Mouse (Mus musculus): ENCODE results near the gene Il31ra. TPM values are rescaled to one million over a fixed set of nuclear protein-coding genes. Genes with fewer than 3 reads are reported as not detected.

The Il31ra gene
- polyA plus RNA-seq, 1 experiment from 2014 or later = 0.10 TPM

GRCm38 (mm10) chr13:112494590-112494989 is 99.6 kb downstream of the Il31ra start:
- no peak overlapping the region for H3K9ac ChIP-seq (ENCODE audit: low read depth, low read length)
- 91% methylated on average over 12 of the region's 12 CpGs for WGBS
- no peak for DNase-seq (ENCODE audit: low spot score)
- H3K36me3 ChIP-seq (ENCODE audit: control insufficient read depth, insufficient read depth, low read length) = peaks cover 88% of the 10 kb centered on the region
- H3K4me1 ChIP-seq (ENCODE audit: control insufficient read depth, insufficient read depth, low read length) = no peaks in the 10 kb centered on the region
- no peaks in the 10 kb centered on the region for H3K27me3 ChIP-seq (replicated peaks; ENCODE audit: control insufficient read depth, insufficient read depth, low read length)
- H3K27ac ChIP-seq (replicated peaks; ENCODE audit: low read depth, low read length) = no peak overlapping the region
- no peak overlapping the region for H3K4me2 ChIP-seq (ENCODE audit: low read depth, low read length)
- no peak overlapping the region for H3K4me3 ChIP-seq (ENCODE audit: low read depth, low read length)
- ATAC-seq (ENCODE audit: low read depth) = no peak
- H3K9me3 ChIP-seq (ENCODE audit: control insufficient read depth, low read length) = no peaks in the 10 kb centered on the region

GRCm38 (mm10) chr13:112492285-112492678 is 101.9 kb downstream of the Il31ra start:
- Histone ChIP-seq H3K27me3 (replicated peaks; ENCODE audit: control insufficient read depth, insufficient read depth, low read length) (no peaks in the 10 kb centered on the region), H3K4me1 (ENCODE audit: control insufficient read depth, insufficient read depth, low read length) (no peaks in the 10 kb centered on the region), H3K9me3 (ENCODE audit: control insufficient read depth, low read length) (no peaks in the 10 kb centered on the region), H3K9ac (ENCODE audit: low read depth, low read length) (no peak overlapping the region), H3K36me3 (ENCODE audit: control insufficient read depth, insufficient read depth, low read length) (peaks cover 83% of the 10 kb centered on the region), H3K27ac (replicated peaks; ENCODE audit: low read depth, low read length) (no peak overlapping the region), H3K4me2 (ENCODE audit: low read depth, low read length) (no peak overlapping the region), H3K4me3 (ENCODE audit: low read depth, low read length) (no peak overlapping the region)
- no peak for ATAC-seq (ENCODE audit: low read depth)
- DNase-seq (ENCODE audit: low spot score) = no peak
- WGBS = 90% methylated on average over 1 of the region's 1 CpGs

GRCm38 (mm10) chr13:112491636-112492284 is 102.4 kb downstream of the Il31ra start:
- no peaks in the 10 kb centered on the region for H3K27me3 ChIP-seq (replicated peaks; ENCODE audit: control insufficient read depth, insufficient read depth, low read length)
- ATAC-seq (ENCODE audit: low read depth) (no peak), DNase-seq (ENCODE audit: low spot score) (no peak)
- no peaks in the 10 kb centered on the region for H3K9me3 ChIP-seq (ENCODE audit: control insufficient read depth, low read length)
- peaks cover 83% of the 10 kb centered on the region for H3K36me3 ChIP-seq (ENCODE audit: control insufficient read depth, insufficient read depth, low read length)
- no peak overlapping the region for H3K27ac ChIP-seq (replicated peaks; ENCODE audit: low read depth, low read length)
- no peak overlapping the region for H3K9ac ChIP-seq (ENCODE audit: low read depth, low read length)
- WGBS = 88% methylated on average over 14 of the region's 14 CpGs
- no peak overlapping the region for H3K4me2 ChIP-seq (ENCODE audit: low read depth, low read length)
- H3K4me3 ChIP-seq (ENCODE audit: low read depth, low read length) = no peak overlapping the region
- no peaks in the 10 kb centered on the region for H3K4me1 ChIP-seq (ENCODE audit: control insufficient read depth, insufficient read depth, low read length)

- H3K36me3 ChIP-seq (ENCODE audit: control insufficient read depth, insufficient read depth, low read length) = peaks cover 86% of the 10 kb centered on the region
- 87% methylated on average over 3 of the region's 3 CpGs for WGBS
- H3K27ac ChIP-seq (replicated peaks; ENCODE audit: low read depth, low read length) = no peak overlapping the region
- H3K9me3 ChIP-seq (ENCODE audit: control insufficient read depth, low read length) = no peaks in the 10 kb centered on the region
- ATAC-seq (ENCODE audit: low read depth) (no peak), DNase-seq (ENCODE audit: low spot score) (no peak)
- no peak overlapping the region for H3K4me2 ChIP-seq (ENCODE audit: low read depth, low read length)
- no peaks in the 10 kb centered on the region for H3K4me1 ChIP-seq (ENCODE audit: control insufficient read depth, insufficient read depth, low read length)
- no peak overlapping the region for H3K4me3 ChIP-seq (ENCODE audit: low read depth, low read length)
- no peak overlapping the region for H3K9ac ChIP-seq (ENCODE audit: low read depth, low read length)
- no peaks in the 10 kb centered on the region for H3K27me3 ChIP-seq (replicated peaks; ENCODE audit: control insufficient read depth, insufficient read depth, low read length)
Observed at GRCm38 (mm10) chr13:112490036-112490435, 104.1 kb downstream of the Il31ra start.

GRCm38 (mm10) chr13:112486676-112487075 is 107.5 kb downstream of the Il31ra start:
- H3K9me3 ChIP-seq (ENCODE audit: control insufficient read depth, low read length) = no peaks in the 10 kb centered on the region
- H3K27me3 ChIP-seq (replicated peaks; ENCODE audit: control insufficient read depth, insufficient read depth, low read length) = no peaks in the 10 kb centered on the region
- no peak for ATAC-seq (ENCODE audit: low read depth)
- WGBS = 96% methylated on average over 5 of the region's 5 CpGs
- no peaks in the 10 kb centered on the region for H3K4me1 ChIP-seq (ENCODE audit: control insufficient read depth, insufficient read depth, low read length)
- no peak overlapping the region for H3K27ac ChIP-seq (replicated peaks; ENCODE audit: low read depth, low read length)
- DNase-seq (ENCODE audit: low spot score) = no peak
- no peak overlapping the region for H3K4me2 ChIP-seq (ENCODE audit: low read depth, low read length)
- no peak overlapping the region for H3K4me3 ChIP-seq (ENCODE audit: low read depth, low read length)
- no peak overlapping the region for H3K9ac ChIP-seq (ENCODE audit: low read depth, low read length)
- peaks cover 86% of the 10 kb centered on the region for H3K36me3 ChIP-seq (ENCODE audit: control insufficient read depth, insufficient read depth, low read length)

- H3K9ac ChIP-seq (ENCODE audit: low read depth, low read length) = no peak overlapping the region
- no peaks in the 10 kb centered on the region for H3K27me3 ChIP-seq (replicated peaks; ENCODE audit: control insufficient read depth, insufficient read depth, low read length)
- H3K36me3 ChIP-seq (ENCODE audit: control insufficient read depth, insufficient read depth, low read length) = peaks cover 86% of the 10 kb centered on the region
- H3K27ac ChIP-seq (replicated peaks; ENCODE audit: low read depth, low read length) = no peak overlapping the region
- no peak overlapping the region for H3K4me3 ChIP-seq (ENCODE audit: low read depth, low read length)
- no peak for DNase-seq (ENCODE audit: low spot score)
- no peaks in the 10 kb centered on the region for H3K9me3 ChIP-seq (ENCODE audit: control insufficient read depth, low read length)
- H3K4me2 ChIP-seq (ENCODE audit: low read depth, low read length) = no peak overlapping the region
- 94% methylated on average over 5 of the region's 5 CpGs for WGBS
- no peak for ATAC-seq (ENCODE audit: low read depth)
- H3K4me1 ChIP-seq (ENCODE audit: control insufficient read depth, insufficient read depth, low read length) = no peaks in the 10 kb centered on the region
Observed at GRCm38 (mm10) chr13:112486236-112486635, 107.9 kb downstream of the Il31ra start.

- no peak overlapping the region for H3K27ac ChIP-seq (replicated peaks; ENCODE audit: low read depth, low read length)
- DNase-seq (ENCODE audit: low spot score) (peak; percentile 35), ATAC-seq (ENCODE audit: low read depth) (no peak; the same call in 1 of the 2 replicates)
- WGBS = 75% methylated on average over 7 of the region's 7 CpGs
- H3K27me3 ChIP-seq (replicated peaks; ENCODE audit: control insufficient read depth, insufficient read depth, low read length) = no peaks in the 10 kb centered on the region
- no peaks in the 10 kb centered on the region for H3K9me3 ChIP-seq (ENCODE audit: control insufficient read depth, low read length)
- H3K4me1 ChIP-seq (ENCODE audit: control insufficient read depth, insufficient read depth, low read length) = no peaks in the 10 kb centered on the region
- H3K9ac ChIP-seq (ENCODE audit: low read depth, low read length) = no peak overlapping the region; the same call in 1 of the 2 replicates
- no peak overlapping the region for H3K4me2 ChIP-seq (ENCODE audit: low read depth, low read length)
- peaks cover 83% of the 10 kb centered on the region for H3K36me3 ChIP-seq (ENCODE audit: control insufficient read depth, insufficient read depth, low read length)
- no peak overlapping the region for H3K4me3 ChIP-seq (ENCODE audit: low read depth, low read length)
Observed at GRCm38 (mm10) chr13:112483015-112483414, 111.1 kb downstream of the Il31ra start.

GRCm38 (mm10) chr13:112482525-112482924 is 111.6 kb downstream of the Il31ra start:
- H3K4me2 ChIP-seq (ENCODE audit: low read depth, low read length) = no peak overlapping the region
- no peak for ATAC-seq (ENCODE audit: low read depth)
- no peak for DNase-seq (ENCODE audit: low spot score)
- no peak overlapping the region for H3K4me3 ChIP-seq (ENCODE audit: low read depth, low read length)
- no peaks in the 10 kb centered on the region for H3K27me3 ChIP-seq (replicated peaks; ENCODE audit: control insufficient read depth, insufficient read depth, low read length)
- no peaks in the 10 kb centered on the region for H3K4me1 ChIP-seq (ENCODE audit: control insufficient read depth, insufficient read depth, low read length)
- no peak overlapping the region for H3K27ac ChIP-seq (replicated peaks; ENCODE audit: low read depth, low read length)
- peaks cover 84% of the 10 kb centered on the region for H3K36me3 ChIP-seq (ENCODE audit: control insufficient read depth, insufficient read depth, low read length)
- 92% methylated on average over 5 of the region's 5 CpGs for WGBS
- no peak overlapping the region for H3K9ac ChIP-seq (ENCODE audit: low read depth, low read length)
- H3K9me3 ChIP-seq (ENCODE audit: control insufficient read depth, low read length) = no peaks in the 10 kb centered on the region

- 92% methylated on average over 15 of the region's 15 CpGs for whole genome bisulfite sequencing
- Histone ChIP-seq H3K36me3 (ENCODE audit: control insufficient read depth, insufficient read depth, low read length) (peaks cover 76% of the 10 kb centered on the region), H3K9me3 (ENCODE audit: control insufficient read depth, low read length) (no peaks in the 10 kb centered on the region), H3K4me2 (ENCODE audit: low read depth, low read length) (no peak overlapping the region), H3K9ac (ENCODE audit: low read depth, low read length) (no peak overlapping the region), H3K4me1 (ENCODE audit: control insufficient read depth, insufficient read depth, low read length) (no peaks in the 10 kb centered on the region), H3K27ac (replicated peaks; ENCODE audit: low read depth, low read length) (no peak overlapping the region), H3K4me3 (ENCODE audit: low read depth, low read length) (no peak overlapping the region), H3K27me3 (replicated peaks; ENCODE audit: control insufficient read depth, insufficient read depth, low read length) (no peaks in the 10 kb centered on the region)
- DNase-seq (ENCODE audit: low spot score) (no peak), ATAC-seq (ENCODE audit: low read depth) (no peak)
Observed at GRCm38 (mm10) chr13:112479926-112480325, 114.2 kb downstream of the Il31ra start.
